Comparison of ENCODE assay signal across 8 mouse cellular contexts in the genomic region with DNA sequence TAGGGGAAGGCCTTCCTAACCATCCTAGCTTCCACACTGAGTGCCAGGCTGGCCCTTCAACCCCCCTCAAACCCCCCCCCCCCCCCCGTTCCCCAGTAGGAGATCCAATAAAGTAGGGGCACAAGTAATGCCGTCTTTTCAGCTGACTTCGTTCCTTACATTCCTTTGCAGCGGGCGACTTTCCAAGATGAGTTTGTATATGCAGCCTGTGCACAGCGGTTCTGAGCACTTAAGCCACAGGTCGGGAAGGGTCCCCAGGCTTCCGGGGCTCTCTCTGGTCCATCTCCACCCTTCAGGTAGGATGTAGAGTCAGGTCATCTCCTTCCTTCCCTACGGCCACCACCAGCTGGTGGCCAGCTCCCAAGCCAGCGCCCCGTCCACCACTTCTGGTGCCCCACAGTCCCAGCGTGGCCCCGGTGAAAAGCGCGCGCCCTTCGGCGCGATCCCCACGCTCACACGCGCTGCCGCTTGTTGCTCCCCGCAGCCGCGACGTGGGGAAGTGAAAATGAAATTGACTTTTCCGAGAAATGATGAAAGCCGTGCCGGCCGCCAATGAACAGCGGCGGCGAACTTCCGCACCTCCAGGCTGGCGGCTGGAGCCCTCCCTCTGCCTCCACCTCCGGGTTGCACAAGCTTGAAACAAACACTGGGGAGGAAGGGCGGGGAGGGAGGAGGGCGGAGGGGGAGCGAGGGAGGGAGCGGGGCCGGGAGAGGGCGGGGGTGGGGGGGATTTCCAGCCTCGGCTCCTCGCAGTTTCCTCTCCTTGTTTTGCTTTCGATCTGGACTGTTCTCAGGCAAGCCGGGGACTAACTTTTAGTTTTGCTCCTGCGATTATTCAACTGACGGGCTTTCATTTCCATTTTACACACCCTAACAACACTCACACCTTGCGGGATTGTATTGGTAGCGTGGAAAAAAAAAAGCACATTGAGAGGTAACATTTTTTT. TPM values are rescaled to one million over a fixed set of nuclear protein-coding genes. Genes with fewer than 3 reads are reported as not detected.
A peak's percentile ranks its signal among the peaks of the same experiment; 100 is the strongest.
DNase-seq lines count a peak whose midpoint lies in the region; ATAC-seq and TF ChIP-seq lines count a peak whose summit lies in the region.

A gene (plus strand): TSS at position 730 of the 947 bp plus-strand sequence.

- peak; percentile 99 for DNase-seq in CD4-positive helper T cell, adult 2 months (ENCODE audit: low read depth, low spot score)
- peak; percentile 95 for DNase-seq in brain, adult 2 months (ENCODE audit: low read depth, low spot score)
- peak; percentile 94 for DNase-seq in heart, embryonic 10.5 days (ENCODE audit: low spot score)
- DNase-seq in liver, adult 2 months (ENCODE audit: extremely low read depth, low read depth, low spot score), result peak; percentile 87
- DNase-seq in spleen, postnatal 36 days (ENCODE audit: low spot score in 2 of 2), result peak; percentile 95

- peak within 1 kb of the TSS; percentile 99 for H3K27ac ChIP-seq in heart, embryonic 10.5 days
- peak within 1 kb of the TSS; percentile 95 for H3K27ac ChIP-seq in kidney, embryonic 14.5 days (ENCODE audit: low read depth, low read length)
- peak within 1 kb of the TSS; percentile 96 for H3K27ac ChIP-seq in liver, adult 2 months (replicated peaks; ENCODE audit: insufficient read depth, low read depth, low read length)

- H3K4me3 ChIP-seq in heart, embryonic 10.5 days, result peak within 1 kb of the TSS; percentile 90
- H3K4me3 ChIP-seq in kidney, embryonic 14.5 days (ENCODE audit: low read length), result peak within 1 kb of the TSS; percentile 93
- H3K4me3 ChIP-seq in liver, adult 2 months (ENCODE audit: insufficient read depth, low read depth, low read length), result peak within 1 kb of the TSS; percentile 95

- WGBS in heart, embryonic 10.5 days, result under 1% methylated on average over 47 of the region's 51 CpGs
- under 1% methylated on average over 49 of the region's 51 CpGs for WGBS in kidney, embryonic 14.5 days
- WGBS in liver, adult 2 months, result 2% methylated on average over 47 of the region's 51 CpGs

- no peaks in the 10 kb centered on the region for H3K9me3 ChIP-seq in heart, embryonic 10.5 days
- no peaks in the 10 kb centered on the region for H3K9me3 ChIP-seq in kidney, embryonic 14.5 days (ENCODE audit: control insufficient read depth, low read length)

- peak; percentile 78 for ATAC-seq in erythroblast, adult 5-6 weeks (replicated peaks; ENCODE audit: low FRiP score, poor library complexity, severe bottlenecking)
- ATAC-seq in kidney, embryonic 14.5 days (ENCODE audit: low FRiP score, low TSS enrichment), result peak; percentile 87
- ATAC-seq in monocyte, adult 5-6 weeks (replicated peaks; ENCODE audit: insufficient number of reproducible peaks, low FRiP score, low TSS enrichment, poor library complexity, severe bottlenecking), result peak; percentile 87

- H3K4me2 ChIP-seq in kidney, embryonic 14.5 days (replicated peaks; ENCODE audit: low read depth, low read length), result peak within 1 kb of the TSS; percentile 74

- peaks cover 21% of the 10 kb centered on the region for H3K79me2 ChIP-seq in liver, adult 2 months (ENCODE audit: control insufficient read depth, insufficient read depth, low read length)

- peak; percentile 93 for TF ChIP-seq POLR2A in liver, adult 2 months (IDR thresholded peaks at IDR 0.05; ENCODE audit: extremely low read depth, insufficient read depth, low read length)

- no peaks in the 10 kb centered on the region for H3K36me3 ChIP-seq in heart, embryonic 10.5 days
- no peaks in the 10 kb centered on the region for H3K36me3 ChIP-seq in kidney, embryonic 14.5 days (ENCODE audit: control insufficient read depth, insufficient read depth, low read length)
- H3K36me3 ChIP-seq in liver, adult 2 months (ENCODE audit: control insufficient read depth, insufficient read depth, low read length), result no peaks in the 10 kb centered on the region

- H3K9ac ChIP-seq in kidney, embryonic 14.5 days (ENCODE audit: low read depth, low read length), result peak within 1 kb of the TSS; percentile 97
- peak within 1 kb of the TSS; percentile 99 for H3K9ac ChIP-seq in liver, adult 2 months (ENCODE audit: low read depth, low read length)

- peaks cover 29% of the 10 kb centered on the region for H3K4me1 ChIP-seq in heart, embryonic 10.5 days
- H3K4me1 ChIP-seq in kidney, embryonic 14.5 days (ENCODE audit: control insufficient read depth, insufficient read depth, low read length), result peaks cover 16% of the 10 kb centered on the region
- H3K4me1 ChIP-seq in liver, adult 2 months (ENCODE audit: control insufficient read depth, insufficient read depth, low read length), result peaks cover 10% of the 10 kb centered on the region; the same call in 1 of the 2 replicates

- TF ChIP-seq CTCF in liver, adult 2 months (IDR thresholded peaks at IDR 0.05; ENCODE audit: low read depth, low read length), result no peak

- no peaks in the 10 kb centered on the region for H3K27me3 ChIP-seq in heart, embryonic 10.5 days (ENCODE audit: insufficient read depth, poor library complexity, severe bottlenecking)
- no peaks in the 10 kb centered on the region for H3K27me3 ChIP-seq in kidney, embryonic 14.5 days (ENCODE audit: control insufficient read depth, insufficient read depth, low read length)
- no peaks in the 10 kb centered on the region for H3K27me3 ChIP-seq in liver, adult 2 months (ENCODE audit: control insufficient read depth, insufficient read depth, low read length)

RNA-seq across cellular contexts. Expression of the gene that starts here (rescaled TPM):
- total RNA-seq in erythroblast, adult 5-6 weeks (2015; ENCODE audit: low replicate concordance), result 44.7 and 89.5 TPM in 2 replicates
- total RNA-seq in erythroblast, adult 5-6 weeks (2017; ENCODE audit: low replicate concordance), result 38.5 and 52.1 TPM in 2 replicates
- polyA plus RNA-seq in heart, embryonic 10.5 days (2016; fragmentation: Nextera tagmentation; extraction: Ambion mirVana), result 8.9 and 10.9 TPM in 2 replicates
- polyA plus RNA-seq in kidney, embryonic 14.5 days (2014; fragmentation: Nextera tagmentation; extraction: Ambion mirVana), result 13.9 and 14.2 TPM in 2 replicates
- 23.4 and 27.3 TPM in 2 replicates for total RNA-seq in liver, adult 2 months (2014; rRNA removed)
- polyA plus RNA-seq in liver, adult 2 months (2012; rRNA removed), result 12.2 and 13.7 TPM in 2 replicates
- total RNA-seq in monocyte, adult 5-6 weeks (2017), result 109 to 271 TPM (median 146 TPM) in 3 replicates

Comparison
In these comparisons a context has a peak if more than half of its experiments do, and no peak if none do; other contexts are left out.
1. Peak in every context shown above with its lines: DNase-seq, ATAC-seq, H3K4me3 ChIP-seq and H3K27ac ChIP-seq.